Mouse (Mus musculus) testis, adult 2 months (tissue): ENCODE measurements at regions not wholly inside any gene's neighbourhood (a gene's known extent, or its start where the extent isn't known, plus 50 kb on each side); places are given as distances from the start of the nearest gene placed in this dataset.

Experiments used
- CTCF ChIP-seq: fragments of 200-500 bp; IDR thresholded peaks from 2 replicates; pipeline ENCODE4 v1.5.1; 2012; ENCODE audit warnings: low read depth, mild to moderate bottlenecking, inconsistent platforms, low read length, moderate library complexity; ENCODE audit not compliant: control insufficient read depth, insufficient read depth, insufficient replicate concordance
- POLR2A ChIP-seq: fragments of 200-500 bp; IDR thresholded peaks from 2 replicates; pipeline ENCODE4 v1.6.1; 2012; ENCODE audit warnings: low read depth, mild to moderate bottlenecking, inconsistent platforms, low read length, moderate library complexity; ENCODE audit not compliant: control insufficient read depth

GRCm38 (mm10) chr11:22622496-22622997, 110.7 kb downstream of the Tmem17 start:
- TF ChIP-seq POLR2A = no peak
- TF ChIP-seq CTCF = no peak
